Mouse (Mus musculus): ENCODE measurements at regions not wholly inside any gene's neighbourhood (a gene's known extent, or its start where the extent isn't known, plus 50 kb on each side); places are given as distances from the start of the nearest gene placed in this dataset.

DNA sequence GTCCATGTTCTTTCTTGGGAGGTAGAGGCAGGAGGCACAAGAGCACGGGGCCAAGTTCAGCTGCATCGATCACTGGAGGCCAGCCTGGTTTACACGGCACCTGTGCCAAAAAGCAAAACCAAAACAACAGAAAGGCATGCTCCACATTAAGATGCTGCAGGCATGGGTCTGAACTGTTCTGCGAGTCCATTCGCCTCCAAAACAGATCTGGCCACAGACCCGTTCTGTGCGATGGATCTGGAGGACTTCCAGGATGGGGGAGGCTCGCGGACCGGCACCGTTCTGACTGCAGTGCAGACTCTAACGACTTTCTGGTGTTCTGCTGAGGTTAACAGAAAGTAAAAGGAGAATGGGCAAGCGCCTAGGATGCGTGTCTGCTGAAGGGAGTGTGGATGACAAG lies 52.3 kb downstream of the A230072I06Rik start:
- no peak for DNase-seq

DNA sequence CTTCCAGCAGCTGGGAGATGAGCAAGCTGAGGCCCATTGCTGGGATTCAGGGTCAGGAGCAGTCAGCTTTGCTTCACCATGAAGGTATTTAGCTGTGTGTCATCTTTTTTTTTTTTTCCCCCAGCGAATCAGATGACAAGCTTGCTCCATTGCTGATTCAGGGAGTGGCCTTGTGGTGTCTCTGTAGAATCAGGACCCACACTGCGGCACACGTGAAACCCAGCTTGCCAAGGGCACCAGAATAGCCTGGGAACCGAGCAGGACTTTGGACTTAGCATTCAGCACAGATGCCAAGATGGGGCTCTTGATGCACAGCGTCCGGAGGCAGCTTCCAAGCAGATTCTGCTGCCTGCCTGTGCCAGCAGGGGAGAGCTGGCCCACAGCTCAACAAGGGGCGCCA lies 53.0 kb downstream of the A230072I06Rik start:
- DNase-seq, result peak; percentile 9 to 11

DNA sequence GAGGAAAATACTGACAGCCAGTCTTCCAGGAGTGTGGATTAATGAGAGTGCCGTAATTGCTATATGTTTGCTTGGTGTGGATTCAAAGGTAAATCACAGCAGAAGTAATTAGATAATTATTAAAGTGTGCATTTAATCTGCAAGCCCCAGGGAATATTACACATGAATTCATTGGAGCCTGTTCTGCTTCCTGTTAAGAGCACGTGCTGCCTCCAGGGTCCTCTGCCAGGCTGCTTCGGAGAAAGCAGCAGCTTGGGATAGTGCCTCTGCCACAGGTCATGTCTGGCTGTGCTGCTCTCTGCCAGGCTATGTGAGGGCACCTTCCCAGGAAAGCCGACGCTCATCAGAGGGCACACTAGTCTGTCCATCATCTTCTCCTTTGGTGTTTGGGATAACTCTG lies 55.5 kb downstream of the A230072I06Rik start:
- DNase-seq, result no peak

DNA sequence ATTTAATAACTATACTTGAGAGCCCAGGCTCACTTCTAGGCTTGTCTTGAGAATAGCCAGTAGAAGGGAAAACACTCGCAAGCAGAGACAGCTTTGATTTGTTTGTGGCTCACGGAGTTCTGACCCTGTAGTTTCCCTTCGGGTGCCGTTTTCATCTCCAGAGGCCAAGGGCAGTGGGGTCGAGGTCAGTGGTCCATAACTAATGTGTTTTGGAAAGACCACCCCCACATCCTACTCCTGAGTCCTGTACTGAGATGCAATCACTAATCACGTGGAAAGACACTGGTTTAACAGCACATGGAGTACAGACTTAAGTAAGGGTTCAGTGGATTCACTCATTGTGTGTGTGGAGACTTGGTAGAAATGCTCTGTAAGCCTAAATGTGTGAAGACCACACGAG lies 56.0 kb downstream of the A230072I06Rik start:
- no peak for DNase-seq

DNA sequence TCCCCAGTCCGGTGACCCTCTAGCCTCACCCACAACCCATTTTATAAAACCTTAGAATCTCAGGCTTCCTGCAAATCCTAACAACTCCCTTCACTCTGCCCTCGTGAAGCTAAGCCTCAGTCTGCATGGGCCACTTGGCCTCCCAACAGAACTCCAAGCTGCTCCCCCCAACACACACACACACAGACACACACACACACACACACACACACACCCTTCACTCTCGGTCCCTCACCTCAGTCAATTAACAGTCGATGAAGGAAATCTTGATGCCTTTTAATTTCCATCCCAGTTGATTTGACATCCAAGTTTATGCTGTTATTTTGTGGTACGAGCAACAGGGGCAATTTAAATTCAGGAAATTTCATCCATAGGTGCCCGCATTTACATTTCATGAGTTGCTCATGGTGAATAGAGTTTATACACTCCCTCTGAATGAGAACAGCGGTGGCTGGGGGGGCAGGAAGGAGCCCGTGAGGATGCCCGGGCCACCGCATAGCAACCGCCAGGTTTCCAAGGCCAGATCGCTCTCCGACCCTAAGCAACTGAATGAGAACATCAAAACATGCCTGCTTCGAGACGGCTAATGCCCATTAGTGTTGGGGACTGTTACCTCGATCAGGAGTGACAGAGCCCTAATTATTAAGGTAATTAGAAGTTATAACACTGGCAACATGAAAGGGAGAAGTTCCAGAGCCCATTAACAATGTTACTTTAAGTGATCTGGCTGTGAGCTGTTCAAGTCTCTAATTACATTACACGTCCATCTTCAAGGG lies 55.8 kb upstream of the Sox1 start:
- no peak for DNase-seq

DNA sequence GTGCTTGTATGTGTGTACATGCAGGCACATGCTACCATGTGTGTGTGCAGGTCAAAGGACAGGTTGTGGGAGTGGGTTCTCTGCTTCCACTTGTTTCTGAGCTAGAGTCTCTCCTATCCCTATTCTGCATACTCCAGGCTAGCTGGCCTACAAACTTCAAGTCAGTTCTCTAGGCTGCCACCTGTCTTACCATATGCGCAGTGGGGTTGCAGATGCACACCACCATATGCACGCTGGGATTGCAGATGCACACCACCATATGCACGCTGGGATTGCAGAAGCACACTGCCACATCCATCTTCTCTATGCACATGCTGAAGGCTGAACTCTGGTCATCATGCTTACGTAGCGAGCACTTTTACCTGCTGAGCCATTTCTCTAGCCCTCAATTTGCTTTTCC lies 54.1 kb upstream of the Sox1 start:
- no peak for DNase-seq

Measured in heart, adult 18-20 months (tissue).